Mouse (Mus musculus) kidney, postnatal 14 days (tissue): ENCODE data around the gene Ncs1.

Experiments used
- DNase-seq: peaks from one replicate; pipeline ENCODE4 v3.0.0; 2022; ENCODE audit warnings: mixed read lengths

Ncs1 gene

DNA sequence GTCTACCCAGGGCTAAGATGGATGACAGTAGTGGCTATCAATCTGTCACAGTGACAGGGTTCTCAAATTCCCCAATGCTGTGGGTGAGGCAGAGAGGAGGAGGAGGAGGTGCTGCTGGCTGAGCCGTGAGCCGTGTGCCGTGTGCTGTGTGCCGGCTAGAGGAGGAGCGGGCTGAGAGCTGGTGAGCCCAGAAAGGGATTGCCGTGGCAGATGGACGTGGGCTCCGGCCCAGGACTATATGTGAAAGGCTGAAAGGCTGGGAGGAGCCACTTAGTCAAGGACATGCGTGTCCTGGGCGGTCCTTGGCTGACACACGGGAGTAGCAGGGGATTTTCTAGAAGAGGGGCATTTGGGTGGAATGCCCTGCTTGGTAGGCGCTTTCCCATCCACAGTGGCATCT, 37.3 kb downstream of the Ncs1 start:
- DNase-seq, result no peak

DNA sequence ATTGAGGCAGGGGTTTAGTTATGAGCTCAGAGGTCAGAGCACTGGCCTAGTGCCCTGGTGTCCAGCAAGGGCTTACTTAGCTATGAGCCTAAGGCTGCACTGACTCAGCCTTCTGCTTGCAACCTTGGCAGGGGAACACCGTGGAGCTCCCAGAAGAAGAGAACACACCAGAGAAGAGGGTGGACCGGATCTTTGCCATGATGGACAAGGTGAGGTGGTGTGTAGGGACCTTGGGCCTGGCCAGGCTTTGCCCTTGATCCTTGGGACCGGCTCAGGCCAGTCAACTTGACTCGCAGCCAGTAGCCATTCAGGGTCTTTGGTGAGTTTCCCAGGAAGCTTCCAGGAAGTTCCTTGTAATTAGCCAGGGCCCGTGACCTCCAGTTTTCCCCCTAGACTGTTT, 38.9 kb downstream of the Ncs1 start:
- no peak for DNase-seq

DNA sequence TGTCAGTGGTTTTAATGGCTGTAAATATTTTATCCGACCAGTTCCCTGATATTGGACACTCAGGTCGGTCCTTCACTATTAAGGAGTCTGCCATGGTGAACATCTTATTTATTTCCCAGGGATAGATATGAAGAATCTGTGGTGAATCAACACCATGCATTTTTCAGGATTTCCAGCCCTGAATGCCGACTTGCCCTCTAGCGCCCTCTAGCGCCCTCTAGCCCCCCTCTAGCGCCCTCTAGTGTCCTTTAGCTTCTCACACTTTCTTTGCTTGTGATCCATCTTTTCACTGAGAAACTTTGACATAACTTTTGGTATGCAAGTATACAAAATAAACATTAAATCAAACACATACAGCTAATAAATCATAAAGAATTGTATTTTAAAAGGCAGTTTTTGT, 45.8 kb downstream of the Ncs1 start:
- DNase-seq, result peak; percentile 66

DNA sequence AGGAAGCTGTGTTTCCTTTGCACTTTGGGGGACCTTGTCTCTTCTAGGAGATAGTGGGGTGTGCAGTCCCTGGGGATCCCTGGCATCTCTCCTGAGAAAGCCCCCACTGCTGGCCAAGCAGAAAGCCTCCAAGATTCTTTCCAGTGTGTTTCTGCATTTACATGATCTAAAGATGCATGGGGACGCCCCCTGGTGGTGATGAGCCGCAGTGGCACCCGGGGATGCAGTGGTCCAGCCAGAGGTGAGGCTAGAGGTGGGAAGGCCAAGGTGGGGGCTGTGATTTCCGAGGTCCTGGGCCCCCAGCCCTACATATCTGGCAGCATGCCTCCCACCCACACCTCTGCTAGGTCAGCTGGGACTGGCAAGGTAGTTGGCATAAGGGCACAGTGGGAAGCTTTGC, 49.4 kb downstream of the Ncs1 start:
- peak; percentile 76 for DNase-seq

DNA sequence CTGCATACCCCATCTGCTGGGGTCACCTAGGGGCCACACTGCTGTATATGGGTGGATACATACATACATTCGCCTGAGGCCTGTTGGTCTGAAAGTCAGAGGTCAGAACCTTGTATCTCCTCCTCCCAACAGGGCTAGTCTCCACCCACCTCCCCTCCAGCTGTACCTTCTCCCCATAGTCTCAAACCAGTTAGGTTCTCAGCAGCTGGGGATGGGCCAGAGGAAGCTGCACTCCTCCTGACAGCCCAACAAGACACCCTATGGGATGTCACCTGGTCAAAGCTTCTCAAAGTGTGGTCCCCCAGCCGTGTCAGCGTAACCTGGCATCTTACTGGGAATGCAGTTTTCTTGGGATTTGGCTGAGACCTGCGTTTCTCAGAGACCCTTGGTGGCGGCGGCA, 50.8 kb downstream of the Ncs1 start:
- no peak for DNase-seq

DNA sequence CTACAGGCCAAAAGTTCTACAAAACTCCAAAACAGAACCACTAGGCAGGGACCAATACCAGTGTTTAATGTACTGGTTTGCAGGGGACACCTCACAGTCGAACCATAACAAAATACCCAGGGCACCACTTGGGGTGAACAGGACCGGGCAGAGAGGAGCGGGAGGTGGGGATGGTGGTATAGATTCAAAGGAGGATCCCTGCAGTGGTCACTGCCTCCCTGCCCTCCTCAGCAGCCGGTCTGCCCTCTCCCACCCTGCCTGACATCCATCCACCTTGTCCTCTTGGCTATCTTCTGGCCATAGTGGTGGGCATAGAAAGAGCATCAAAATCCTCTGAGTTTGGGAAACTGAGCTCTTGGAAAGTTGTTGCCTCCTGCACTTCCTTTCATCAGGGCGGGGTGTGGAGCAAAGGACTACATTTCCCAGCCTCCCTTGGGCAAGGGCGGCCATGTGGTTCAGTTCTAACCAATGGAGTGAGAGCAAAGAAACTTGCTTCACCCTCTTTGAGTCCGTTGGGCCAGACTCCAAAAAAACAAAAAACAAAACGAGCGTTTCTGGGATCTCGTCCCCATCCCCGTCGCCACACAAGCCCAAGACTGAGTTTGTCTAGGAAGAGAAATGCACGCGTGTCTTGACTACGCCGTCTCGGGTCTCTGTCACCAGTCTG, 52.1 kb downstream of the Ncs1 start:
- peak; percentile 69 for DNase-seq

DNA sequence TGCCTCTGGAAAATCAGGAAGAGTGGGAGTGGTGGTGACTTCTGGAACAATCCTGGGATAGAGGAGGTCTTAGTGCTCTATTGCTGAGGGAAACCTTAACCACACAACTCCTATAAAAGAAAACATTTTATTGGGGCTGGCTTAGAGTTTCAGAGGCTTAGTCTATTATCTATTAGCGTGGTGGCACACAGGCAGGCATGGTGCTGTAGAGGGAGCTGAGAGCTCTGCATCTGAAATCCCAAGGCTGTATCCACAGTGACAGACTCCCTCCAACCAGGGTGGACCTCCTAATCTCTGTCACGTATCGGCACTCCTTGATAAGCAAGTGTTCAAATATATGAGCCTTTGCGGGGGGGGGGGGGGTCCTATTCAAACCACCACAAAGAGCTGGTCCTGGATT, 53.2 kb downstream of the Ncs1 start:
- DNase-seq, result no peak

DNA sequence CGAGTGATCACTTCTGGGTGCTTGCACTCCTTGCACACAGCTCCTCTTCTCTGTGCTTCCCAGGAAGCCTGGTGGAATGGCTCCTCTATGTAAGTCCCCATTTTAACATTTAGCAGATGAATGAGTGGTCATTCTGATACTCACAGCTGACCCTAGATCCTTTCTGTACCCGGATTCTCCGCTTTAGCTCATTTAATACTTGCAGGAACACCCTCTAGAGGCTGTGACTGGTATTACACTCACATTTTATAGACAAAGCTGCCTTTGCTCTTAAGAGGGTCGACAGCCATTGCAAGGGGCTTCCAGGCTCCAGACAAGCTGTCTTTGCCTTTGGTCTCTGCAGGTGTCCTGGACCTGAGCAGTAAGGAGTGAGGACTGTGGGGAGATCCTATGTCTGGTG, 53.6 kb downstream of the Ncs1 start:
- DNase-seq, result no peak

DNA sequence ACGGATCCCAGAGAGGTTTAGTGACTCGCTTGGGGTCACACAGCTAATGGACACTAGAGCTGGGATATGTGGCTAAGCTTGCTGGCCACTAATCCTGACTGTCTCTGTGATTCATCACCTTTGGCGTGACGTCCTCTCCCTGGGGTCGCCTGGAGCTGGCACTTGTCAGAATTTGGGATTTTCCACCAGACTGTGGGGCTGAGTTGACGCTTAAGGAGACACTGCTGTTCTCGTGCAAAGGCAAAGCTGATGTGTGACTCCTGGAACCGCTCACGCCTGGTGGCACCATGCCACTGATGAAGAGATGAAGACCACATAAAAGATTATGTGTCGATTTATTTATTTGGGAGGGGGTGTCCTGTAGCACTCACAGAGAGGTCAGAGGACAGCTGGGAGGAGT, 54.4 kb downstream of the Ncs1 start:
- no peak for DNase-seq

DNA sequence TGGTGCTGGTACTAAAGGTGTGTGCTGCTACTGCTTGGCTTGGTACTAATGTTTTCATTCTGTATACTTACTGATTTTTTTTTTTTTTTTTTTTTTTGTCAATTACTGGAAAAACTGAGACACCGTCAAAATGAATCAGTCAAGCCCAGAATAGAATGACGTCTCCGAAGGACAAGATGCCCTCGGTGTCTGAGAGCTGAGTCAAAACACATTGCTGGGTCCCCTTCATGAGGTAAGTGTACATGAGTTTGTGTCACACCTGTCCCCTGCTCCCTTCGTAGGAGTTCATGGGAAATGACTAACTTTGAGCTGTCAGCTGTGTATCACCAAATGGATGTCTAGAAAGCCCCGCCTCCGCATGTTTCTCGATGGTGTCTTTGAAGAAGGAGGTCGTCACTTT, 57.6 kb downstream of the Ncs1 start:
- DNase-seq, result no peak

DNA sequence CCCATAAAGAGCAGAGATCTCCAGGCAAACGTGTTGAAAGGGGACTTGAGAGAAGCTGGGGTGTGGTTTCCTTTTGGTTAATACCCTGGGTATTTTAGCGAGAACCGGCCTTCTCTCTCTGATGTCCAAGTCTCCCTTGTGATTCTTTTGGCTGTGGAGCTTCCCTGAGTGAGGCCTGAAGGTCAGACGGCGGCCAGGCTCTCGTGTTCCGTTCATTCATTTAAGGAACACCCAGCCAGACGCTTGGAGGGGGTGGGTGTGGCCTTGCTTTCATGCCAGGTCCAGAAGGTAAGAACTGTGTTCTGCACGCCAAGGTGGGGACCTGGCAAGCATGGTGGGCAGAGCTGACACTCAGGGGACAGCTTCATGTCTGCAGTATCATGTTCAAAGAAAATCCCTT, 58.6 kb downstream of the Ncs1 start:
- DNase-seq, result no peak

DNA sequence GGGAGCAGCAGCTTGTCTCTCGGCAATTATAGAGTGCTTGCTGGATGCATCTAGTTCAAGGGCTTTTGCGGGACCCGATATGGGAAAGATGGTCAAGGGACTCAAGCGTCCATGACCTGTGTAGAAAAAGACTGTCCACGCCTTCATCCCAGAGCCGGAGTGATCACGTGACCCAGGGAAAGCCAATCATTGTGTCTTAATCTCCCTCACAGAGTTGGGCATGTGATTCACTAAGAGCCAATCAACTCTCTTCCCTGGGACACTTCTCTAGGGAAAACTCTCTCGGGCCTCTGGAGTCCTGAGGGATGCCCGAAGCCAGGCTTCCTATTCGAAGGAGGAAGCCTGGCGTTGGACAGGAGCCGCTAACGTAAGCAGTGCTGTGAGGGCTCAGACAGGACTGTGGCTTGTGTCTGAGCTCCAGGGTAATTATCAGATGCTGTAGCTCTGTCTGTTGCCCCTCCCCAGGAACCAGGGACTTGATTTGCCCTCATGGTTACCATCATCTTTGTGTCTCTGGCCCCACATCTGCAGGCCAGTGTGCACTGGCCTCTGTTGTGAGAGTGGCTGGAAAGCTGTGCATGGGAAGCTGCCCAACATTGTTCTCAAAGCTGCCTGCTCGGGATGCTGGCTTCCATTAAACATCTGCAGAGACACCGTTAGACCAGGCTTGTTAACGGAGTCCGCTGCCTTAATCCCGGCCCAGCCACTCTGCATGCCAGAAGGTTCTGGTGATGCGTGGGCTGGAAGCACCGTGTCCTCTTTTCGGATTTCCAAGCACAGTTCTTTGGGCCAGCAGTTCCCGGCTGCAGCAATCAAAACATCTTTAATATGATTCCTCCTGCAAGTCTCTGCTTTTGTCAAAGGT, 59.4 kb downstream of the Ncs1 start:
- DNase-seq, result no peak

DNA sequence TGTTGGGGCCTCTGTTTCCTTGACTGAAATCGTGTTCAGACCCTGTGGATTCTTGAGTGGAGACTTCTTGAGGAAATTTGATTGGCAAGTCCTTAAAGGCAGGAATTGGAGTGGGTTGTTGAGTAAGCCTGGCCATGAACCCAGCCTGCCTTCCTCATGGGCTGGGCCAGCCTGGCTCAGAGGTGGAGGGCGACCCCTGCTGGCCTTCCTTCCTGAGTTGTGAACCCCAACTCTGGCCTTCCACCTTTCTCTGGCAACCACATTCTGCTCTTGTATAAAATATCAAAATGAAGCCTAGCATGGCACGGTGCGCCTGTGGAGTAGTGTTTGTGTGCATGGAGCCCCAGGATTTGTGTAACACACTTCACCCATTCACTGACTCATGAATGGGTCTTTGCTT, 60.1 kb downstream of the Ncs1 start:
- peak; percentile 29 for DNase-seq

DNA sequence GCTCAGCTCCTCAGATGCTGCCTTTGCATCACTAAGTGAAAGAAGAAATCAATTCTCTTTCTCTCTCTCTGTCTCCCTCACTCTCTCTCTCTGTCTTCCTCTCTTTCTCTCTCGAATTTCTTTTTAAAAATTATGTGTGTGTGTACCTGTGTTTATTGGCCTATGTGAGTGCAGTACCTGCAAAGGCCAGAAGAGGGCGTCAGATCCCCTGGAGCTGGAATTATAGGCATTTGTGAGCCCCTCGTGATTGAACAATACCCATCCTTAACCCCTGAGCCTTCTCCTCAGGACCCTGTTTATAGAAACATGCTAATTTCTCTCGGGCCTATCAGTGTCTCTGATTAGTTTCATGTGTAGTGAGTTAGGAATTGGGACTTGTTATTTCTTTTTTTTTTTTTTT, 62.6 kb downstream of the Ncs1 start:
- no peak for DNase-seq

DNA sequence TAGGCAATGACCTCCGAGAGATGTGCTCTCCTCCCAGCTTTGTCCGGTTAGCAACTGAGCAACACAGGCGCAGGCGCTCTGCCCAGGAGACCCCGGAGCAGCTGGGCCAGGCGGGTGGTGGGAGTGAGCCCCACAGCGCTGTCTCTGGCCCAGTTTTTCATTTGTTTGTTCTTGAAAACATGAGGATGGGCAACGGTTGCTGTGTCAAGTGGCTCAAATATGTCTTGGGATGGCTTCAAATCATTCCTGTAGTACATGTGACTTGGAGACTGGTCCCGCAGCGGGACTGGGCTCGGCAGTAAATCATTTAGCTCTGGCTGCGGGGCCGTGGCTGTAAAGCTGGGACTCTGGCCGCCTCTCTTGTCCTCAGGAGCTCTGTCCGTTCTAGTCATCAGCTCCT, 63.9 kb downstream of the Ncs1 start:
- peak; percentile 31 for DNase-seq

DNA sequence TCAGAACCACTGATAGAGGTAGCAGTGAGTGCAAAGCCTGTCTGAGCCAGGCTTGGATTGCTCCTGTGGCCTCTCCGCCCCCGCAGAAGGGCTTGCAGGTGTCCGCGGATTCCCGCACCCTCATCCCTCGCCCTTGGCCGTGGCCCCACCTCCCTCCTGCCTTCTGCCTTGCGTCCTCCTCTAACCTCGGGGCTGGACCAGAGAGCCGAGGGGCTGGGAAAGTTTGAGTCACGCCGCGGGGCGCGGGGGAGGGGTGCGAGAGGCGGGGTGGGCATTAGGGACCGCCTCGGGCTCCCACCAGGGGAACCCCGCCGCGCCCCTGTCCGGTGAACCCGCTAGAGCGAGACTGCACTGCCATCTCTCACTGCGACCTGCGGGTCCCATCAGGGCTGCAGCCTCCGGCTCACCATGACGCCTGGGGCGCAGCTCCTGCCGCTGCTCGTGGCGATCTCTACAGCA, 68.4 kb downstream of the Ncs1 start, which contains the start of gene Hmcn2:
TSS of gene Hmcn2 (plus strand) at position 409 of the 459 bp plus-strand sequence.
- no peak for DNase-seq

DNA sequence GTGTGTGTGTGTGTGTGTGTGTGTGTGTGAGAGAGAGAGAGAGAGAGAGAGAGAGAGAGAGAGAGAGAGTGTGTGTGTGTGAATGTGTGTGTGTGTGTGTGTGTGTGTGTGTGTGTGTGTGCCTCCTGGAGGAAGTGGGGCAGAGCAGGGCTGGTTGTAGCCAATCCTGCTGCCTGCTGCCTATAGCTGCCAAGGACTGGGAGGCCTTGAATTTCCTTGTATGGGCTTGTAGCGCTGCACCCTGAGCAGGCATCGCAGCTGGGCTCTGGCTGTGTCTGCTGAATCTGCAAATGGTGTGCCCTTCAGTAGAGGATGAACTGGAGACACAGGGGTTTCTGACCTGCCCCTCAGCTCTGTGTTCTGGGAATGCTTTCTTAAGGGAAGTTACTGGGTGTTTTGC, 72.5 kb downstream of the Ncs1 start:
- no peak for DNase-seq

DNA sequence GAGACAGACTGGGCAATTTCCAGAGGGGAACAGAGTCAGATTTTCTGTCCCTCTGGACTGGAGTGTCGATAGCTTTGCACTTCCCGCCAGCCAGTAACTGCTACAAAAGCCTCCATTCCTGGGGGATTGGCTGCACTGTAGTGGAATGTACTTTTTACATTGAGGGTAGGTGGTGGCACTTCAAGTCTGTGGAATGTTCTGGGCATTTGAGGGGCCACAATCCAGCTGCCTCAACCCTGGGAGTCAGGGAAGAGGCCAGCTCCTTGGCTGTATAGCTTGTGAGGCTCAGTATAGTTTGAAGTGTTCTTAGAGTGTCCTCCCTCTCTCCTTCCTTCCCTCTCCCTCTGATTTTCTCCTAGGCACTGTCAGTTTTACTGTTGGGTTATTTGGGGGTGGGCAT, 73.6 kb downstream of the Ncs1 start:
- no peak for DNase-seq

DNA sequence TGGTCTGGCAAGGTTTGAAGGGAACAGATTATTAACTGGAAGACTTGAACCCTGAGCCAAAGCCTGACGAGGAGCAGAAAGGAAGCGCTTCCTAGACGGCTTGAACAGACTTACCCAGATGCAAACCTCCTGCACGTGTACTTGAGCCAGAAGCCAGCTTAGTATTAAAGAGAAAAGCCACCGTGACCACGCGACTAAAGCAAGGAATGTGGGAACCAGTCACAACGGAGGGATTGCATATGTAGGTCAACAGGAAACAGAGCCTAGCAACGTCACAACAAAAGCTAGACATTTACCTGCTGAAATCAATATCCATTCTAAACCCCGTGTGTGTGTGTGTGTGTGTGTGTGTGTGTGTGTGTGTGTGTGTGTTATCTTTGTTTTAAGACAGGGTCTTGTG, 81.6 kb downstream of the Ncs1 start:
- DNase-seq, result no peak

DNA sequence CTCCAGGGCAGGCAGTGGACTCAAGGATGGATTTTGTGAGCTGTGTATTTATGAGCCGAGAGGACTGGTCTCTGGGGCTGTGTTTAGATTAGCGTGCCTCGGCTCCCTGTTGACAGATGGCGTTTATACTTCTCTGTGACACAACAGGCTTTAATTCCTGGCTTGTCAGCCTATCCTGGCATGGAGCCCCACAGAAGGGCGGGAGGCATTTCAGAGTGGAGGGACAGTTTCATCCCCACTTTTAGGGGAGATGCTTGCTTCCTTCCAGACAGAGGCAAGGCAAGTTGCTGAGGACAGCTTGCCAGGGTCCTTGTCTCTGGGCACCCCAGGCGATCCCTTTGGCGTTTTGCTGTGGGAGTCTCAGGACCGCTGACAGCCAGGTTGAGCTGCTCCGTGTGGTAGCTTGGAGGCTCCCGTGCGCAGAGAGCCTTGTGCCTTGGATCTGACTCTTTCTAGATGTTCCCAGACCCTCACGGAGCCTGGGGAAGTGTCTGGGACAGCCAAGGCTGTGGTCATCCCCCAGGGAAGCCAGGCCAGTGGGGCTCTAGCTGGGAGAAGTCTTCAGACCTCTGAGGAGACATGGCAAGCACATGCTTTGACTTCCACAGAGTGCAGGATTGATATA, 92.2 kb downstream of the Ncs1 start:
- peak; percentile 20 for DNase-seq

DNA sequence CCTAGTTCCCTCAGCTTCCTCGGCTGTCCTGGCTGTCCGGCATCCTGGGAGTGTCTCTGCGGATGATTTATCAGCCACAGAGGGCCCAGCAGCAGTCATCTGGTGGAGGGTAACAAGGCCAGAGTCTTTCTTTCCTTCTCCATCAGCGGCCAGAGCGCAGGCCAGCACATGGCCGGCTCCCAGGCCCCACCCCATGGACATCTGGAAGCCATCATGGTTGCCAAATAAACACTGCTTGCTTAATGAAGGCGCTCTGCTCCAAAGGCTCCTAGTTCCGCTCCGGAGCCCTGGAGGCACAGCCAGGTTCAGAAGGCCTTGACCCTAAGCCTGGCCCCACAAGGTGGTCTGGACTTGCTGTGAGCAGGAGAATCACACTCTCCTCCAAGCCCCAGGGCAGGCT, 94.2 kb downstream of the Ncs1 start:
- DNase-seq, result peak; percentile 75

DNA sequence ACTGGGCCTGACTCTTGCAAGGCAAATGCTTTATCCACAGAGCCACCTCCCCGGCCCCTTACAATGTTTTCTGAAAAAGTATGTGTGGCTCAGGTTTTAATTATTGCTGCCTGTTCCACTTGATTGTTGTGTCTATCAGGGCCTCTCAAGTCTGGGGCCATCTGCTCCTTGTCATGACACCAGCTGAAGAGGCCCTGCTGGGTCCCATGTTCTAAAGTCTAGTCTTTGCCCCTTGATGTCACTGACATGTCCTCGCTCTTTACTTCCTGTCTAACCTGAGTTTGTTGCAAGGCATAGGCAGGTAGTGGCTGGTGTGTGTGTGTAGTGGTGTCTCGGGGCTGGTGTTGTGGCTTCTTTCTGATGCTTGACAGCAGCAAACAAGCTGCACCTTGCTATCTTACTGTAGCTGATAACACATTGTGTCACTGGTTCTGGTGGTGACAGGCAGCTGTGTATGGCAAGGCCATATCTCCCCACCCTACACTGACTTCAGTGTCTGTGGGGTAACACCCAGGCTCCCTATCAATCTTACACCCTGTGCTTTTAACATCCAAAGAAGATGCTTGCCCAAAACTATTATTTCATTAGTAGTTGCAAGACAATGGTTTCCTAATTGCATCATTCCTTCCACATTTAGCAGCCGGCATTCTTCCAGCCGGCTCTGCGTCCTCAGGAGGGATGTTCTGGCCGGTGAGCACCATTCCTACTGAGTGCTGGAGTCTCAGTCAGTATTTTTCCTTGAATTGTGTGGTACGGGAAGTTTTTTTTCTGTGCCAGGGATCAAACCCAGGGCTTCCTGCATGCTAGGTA, 96.3 kb downstream of the Ncs1 start:
- DNase-seq, result no peak
